Mouse (Mus musculus): ENCODE measurements around the gene Alg13. TPM values are rescaled to one million over a fixed set of nuclear protein-coding genes. Genes with fewer than 3 reads are reported as not detected.

Alg13 gene
- 1 to 10 TPM; 5.2 to 7.0 TPM for total RNA-seq (2021)
- long read RNA-seq, experiment 1, partial matches to known transcripts, result 1 of 2 reads
- long read RNA-seq, experiment 1, other reads (novel, unspliced or antisense), result 0 of 2 reads
- long read RNA-seq, experiment 2, partial matches to known transcripts, result 0 of 3 reads
- long read RNA-seq, experiment 2, other reads (novel, unspliced or antisense), result 0 of 3 reads

DNA sequence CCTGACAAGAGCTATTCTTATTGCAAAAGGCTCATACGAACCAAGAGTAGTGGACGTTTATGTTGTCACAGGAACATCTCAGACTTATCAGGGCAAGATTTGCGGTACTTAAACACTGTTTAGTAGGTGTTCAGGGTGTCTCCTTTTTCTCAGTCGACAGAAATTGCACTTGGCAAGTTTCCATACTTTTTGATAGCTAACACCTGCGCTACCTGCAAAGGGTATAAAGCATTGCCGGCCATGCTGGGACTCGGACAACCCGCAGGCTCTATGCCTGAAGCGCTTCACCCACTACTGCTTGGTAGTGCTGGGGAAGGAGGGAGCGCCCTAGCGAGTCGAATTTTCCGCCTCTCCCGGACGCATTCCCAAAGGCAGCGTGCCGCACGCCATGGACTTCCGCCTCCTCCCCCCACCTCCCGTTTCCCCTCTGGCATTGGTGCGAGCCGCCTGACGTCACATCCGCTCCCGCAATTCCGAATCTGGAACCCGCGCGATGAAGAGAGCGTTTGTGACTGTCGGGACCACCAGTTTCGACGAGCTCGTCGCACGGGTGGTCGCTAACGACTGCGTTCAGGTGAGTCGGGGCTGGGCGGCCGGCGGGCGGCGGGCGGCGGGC lies at the start of gene Alg13:
Alg13 (plus strand) TSS at position 257 of the 616 bp plus-strand sequence.
- DNase-seq, result peak; percentile 77 to 81
- intact Hi-C loops (cut with DNase I), result loop anchor here (10.0 kb wide), 1 partner anchor 1187 kb away; the partner anchor contains the start of gene Amot

DNA sequence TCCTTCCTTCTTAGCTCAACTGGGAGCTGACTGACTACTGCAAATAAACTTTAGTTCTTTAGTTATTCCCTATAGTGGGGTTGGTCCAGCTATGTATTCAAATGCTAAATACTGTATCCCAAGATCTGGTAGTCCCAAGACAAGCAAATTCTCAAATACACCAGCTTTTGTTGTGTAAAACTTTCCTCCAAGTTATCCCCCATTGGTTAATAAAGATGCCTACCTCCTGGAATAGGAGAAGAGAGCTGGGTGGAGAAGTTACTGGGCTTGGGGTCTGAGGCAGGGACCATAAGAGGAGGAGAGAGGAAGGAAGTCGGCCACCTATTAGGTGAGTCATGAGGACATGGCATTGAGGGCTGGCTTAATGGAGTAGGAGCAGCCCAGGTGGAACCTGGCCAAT lies 49.0 kb upstream of the Alg13 start:
- DNase-seq, result no peak
- intact Hi-C loops (cut with DNase I), result no loop called here

DNA sequence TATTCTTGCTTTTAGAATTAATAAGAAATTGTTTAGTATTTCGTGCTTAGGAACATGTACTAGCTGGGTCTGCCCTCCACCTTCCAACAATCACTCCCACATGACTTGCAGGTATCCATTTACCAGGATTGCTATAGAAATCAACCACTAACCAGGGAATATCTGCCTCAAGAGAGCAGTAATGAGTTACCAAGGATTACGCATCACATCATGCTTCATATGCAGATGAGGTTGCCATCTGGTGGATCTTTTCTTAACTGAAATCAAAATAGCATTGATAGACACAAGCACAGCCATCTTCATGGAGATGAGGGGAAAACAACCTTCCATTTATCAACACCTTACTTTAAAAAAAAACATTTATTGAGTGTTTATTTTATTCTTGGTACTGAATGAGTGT lies 16.1 kb upstream of the Alg13 start:
- no peak for DNase-seq
- intact Hi-C loops (cut with DNase I), result no loop called here

DNA sequence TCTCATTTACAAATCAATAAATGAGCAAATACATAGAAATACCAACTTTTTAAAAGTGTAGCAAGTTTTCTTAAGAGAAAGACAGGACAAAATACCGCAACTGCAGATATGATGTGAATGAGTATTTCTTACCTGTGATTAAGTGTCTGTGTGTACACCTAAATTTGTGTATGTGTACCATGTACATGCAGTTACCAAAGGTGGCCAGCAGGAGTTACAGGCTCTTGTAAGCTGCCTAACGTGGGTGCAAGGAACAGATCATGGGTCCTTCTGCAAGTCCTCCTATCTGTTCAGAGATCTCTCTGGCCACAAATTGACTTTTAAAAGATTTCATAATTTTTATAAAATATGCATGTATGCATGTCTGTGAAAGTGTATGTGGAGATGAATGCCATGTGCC lies 11.9 kb upstream of the Alg13 start:
- DNase-seq, result no peak
- intact Hi-C loops (cut with DNase I), result no loop called here

DNA sequence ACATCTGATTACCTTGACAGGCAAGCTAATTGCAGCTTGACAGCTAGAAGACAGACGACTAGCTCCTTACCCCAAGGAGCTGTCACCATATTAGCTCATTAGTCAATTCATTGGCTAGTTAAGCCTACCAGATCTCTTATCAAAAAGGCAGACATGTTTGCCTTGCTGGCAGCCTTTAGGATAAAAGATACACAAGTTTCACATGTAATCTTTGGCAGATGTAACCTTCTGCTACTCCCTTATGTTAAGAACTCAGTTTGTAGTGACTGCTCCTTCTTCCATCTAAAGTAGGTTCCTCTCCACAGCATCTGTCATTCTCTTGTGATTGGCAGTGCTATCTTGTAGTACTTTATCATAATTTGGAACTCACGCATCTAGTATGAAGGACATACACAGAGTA lies 3.6 kb upstream of the Alg13 start:
- no peak for DNase-seq
- intact Hi-C loops (cut with DNase I), result loop anchor here (10.0 kb wide), 1 partner anchor 1191 kb away; the partner anchor contains the start of gene Amot

DNA sequence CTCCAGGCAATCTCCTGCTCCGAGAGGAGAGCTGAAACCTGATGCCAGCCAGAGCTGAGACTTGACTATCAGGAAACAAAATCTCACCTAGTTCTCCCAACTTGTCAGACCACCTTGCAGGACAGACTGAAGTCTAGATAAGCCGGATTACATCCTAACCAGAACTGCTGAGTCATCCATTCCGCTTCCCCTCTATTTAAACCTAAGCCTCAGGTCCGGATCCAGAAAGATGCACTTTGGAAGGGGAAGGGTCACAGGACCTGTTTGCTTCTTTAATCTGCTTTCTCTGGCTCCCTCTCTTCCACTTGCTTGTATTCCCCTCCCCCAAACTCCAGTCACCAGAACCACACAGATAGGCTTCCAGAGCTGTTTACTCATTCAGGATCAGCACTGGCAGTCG lies 2.6 kb upstream of the Alg13 start:
- intact Hi-C loops (cut with DNase I), result loop anchor here (10.0 kb wide), 1 partner anchor 1190 kb away; the partner anchor contains the start of gene Amot
- no peak for DNase-seq

DNA sequence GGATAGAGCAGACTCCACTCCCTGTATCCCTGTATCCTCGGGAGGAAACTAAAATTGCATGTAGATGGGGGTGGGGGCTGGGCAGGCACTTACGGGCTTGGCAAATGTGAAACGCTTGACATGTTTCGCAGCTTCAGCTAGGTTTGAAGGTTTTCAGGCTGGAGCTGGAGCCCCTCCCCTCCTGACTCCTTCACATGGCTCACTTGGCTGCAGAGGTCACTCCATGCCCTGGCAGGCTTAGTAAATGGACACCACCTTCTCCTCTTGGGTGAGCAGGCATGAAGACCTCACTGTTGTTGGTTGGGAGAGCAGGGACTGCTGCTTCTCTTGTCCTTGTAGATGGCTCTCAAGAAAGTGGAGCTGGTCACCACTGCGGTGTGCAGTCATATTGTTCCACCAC lies 1.6 kb upstream of the Alg13 start:
- DNase-seq, result no peak
- intact Hi-C loops (cut with DNase I), result loop anchor here (10.0 kb wide), 1 partner anchor 1189 kb away; the partner anchor contains the start of gene Amot

DNA sequence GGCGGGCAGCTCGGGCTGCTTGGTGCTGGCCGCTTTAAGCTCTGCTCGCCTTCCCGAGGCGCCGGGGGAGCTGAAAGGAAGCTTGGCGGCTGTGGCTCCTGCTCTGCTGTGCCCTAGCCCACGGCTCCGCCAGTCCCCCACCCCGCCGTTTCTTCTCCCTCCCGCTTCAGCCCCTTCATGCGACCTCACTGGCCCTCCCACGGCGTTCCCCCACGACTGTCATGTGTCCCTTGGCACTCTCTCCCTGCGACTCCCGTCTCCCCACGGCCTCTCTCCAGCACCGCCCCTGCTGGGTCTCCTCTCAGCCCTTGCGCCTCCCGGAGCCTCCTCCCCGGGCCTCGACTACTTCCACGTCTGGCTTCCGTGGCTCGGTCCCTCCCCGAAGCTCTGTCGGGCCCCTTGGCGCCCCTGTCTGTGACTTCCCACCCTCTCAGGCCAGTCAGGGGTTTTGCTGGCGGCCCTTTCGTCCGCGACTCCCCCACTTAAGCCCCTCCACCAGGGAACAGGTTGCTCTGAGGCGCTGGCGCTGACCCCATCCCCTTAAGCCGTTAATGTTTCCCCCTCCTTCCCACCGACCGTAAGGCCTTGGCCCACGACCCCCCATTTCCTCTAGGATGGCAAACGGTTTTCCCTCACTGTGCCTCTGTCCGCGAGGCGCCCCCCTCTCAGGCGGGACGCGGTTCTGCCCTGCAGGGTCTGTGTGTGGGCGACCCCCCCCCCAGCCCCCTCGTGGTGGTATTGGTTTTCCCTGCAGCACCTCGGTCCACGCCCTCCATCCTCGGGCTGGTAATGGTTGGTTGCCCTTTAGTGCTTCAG lies 768 bp downstream of the Alg13 start:
- peak; percentile 19 to 26 for DNase-seq
- intact Hi-C loops (cut with DNase I), result loop anchor here (10.0 kb wide), 1 partner anchor 1186 kb away; the partner anchor contains the start of gene Amot

DNA sequence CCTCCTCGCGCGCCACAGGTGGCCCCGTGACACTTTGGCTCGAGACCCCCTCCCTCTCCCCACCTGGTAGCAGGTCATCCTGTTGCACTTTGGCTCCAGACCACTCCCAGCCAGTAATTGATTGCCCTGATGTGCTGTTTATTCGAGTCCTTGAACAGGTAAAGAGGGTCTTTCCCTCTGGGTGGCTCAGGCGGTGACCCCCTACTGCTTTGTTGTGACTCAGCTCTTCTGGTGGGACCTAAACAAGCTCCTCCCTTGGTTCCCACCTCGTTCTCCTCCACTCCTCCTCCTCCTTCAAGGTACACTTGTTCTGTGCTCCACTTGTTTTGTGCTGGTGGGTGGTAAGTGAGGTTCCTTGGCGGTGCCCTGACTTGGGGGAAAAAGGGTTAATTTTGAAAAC lies 1.8 kb downstream of the Alg13 start:
- DNase-seq, result no peak
- intact Hi-C loops (cut with DNase I), result loop anchor here (10.0 kb wide), 1 partner anchor 1185 kb away; the partner anchor contains the start of gene Amot

DNA sequence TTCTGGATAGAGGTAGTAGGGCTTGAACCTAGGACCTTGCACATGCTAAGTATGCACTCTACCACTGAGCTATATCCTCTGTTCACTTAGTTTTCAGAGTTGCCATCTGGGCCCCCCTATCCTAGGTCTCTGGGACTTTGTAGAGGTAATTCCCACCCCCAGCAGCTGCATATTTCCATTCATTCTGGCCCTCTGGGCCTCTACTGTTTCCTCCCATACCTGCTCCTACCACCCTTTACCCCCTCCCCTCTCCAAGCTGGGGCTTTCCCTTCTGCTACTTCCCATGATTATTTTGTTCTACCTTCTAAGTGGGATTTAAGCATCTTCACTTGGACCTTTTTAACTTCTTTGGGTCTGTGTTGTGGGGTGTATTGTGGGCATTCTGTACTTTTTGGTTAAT lies 7.8 kb downstream of the Alg13 start:
- no peak for DNase-seq
- intact Hi-C loops (cut with DNase I), result no loop called here

DNA sequence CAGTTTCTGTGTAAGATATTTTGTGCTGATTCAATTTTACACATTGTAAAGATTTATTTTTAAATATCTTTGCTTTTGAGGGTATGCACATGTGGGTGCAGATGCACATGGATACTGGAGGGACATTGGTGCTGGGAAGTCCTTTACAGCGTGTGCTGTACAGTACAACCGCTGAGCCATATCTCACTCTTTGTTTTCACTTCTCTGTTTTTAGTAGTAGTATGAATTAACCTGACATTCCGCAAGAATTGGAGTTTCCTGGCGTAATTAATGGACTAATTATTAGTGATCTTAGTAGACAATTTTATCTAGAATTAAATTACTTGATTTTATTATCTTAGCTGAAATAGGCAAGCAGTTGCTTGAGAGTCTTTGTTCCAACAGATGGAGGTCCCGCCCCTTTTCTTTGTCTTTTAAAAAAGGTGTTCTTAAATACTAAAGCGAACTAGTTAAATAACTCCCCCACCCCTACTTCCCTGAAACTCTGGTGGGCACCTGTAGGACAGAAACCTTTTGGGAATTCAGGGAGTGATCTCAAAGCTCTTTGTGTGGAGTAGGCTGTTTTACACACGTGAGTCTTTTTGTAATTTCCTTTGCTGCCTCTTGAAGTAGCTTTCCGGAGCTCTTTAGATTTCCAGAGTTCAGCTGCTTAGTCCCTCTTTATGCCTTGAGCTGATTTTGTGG lies 17.9 kb downstream of the Alg13 start:
- intact Hi-C loops (cut with DNase I), result no loop called here

DNA sequence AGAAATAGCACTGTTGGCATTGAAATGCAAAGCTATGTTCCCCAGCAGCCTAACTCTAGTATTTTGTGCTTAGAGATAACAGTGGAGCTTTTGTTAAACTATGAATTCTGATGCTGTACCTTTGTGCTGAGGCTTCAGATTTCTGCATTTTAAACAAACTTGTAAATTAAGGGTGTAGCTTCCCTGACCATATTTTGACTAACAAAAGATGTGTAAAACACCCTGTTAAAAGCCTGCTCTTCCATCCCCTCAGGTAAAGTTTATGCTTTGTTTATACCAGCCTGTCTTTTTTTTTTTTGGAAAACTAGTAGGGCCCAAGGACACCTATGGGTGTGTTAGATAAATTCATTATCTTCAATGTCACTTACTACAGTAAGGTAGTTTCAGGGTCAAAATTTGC lies 20.3 kb downstream of the Alg13 start:
- intact Hi-C loops (cut with DNase I), result no loop called here
- no peak for DNase-seq

More for the DNA sequence above, 17.9 kb downstream of the Alg13 start:
- DNase-seq, result no peak

DNA sequence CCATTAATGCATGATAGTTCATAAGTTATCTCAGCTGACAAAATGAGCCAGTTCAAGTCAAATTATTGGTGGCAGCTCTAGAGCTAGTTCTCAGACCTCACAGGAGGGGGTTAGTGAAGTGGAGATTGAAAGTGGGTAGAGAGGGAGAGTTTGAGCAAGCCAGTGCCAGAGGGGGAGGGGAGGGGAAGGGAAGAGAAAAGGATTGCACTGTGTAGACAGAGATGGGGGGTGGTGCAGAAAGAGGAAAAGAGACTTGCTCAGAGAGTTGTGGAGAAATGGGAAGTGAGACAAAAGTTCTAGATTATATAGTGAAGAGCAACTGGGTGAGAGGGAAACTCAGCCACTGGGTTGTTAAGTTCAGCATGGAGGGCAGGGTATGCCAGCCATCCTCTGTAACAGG lies 20.8 kb downstream of the Alg13 start:
- intact Hi-C loops (cut with DNase I), result no loop called here

DNA sequence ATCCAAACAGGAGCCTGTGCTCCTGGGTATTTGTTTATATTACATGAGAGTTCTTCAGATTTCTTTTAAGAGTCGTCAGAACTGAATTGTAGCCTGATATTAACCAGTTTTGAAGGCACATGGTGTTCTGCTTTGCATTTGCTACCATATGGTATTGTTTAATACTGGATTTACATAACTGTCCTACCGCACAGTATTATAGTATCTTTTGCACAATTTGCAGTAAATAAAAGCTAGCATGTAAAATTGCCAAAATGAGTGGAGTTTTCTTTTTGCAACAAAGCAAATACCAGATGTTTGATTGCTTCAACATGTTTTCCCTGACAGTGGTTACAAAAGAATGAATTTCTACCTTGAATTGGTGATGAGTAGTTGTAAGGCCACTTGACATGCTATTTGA lies 56.6 kb downstream of the Alg13 start:
- intact Hi-C loops (cut with DNase I), result no loop called here
- DNase-seq, result no peak

More for the DNA sequence above, 20.8 kb downstream of the Alg13 start:
- no peak for DNase-seq

DNA sequence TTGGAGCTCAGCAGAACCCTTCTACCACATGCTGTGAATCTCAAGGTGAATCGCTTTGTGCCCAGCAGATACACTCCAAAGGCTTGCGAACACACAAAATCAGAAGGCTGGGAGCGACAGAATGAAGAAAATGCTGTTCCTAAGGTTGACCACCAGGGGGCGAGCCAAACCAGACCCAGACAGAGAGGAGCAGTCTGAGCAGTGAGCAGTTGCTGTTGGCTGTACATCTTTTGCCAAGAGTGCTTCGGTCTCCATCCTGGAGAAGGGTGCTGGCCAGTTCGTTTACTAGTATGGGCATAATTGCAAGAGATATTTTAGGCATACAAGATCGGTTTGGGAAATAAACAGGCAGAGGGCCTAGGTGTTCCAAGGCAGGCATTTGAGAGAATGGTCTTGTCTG lies 85.9 kb downstream of the Alg13 start:
- intact Hi-C loops (cut with DNase I), result loop anchor here (2.0 to 5.0 kb wide), 3 partner anchors 241 to 1264 kb away; no protein-coding TSS in a partner anchor
- peak; percentile 35 to 56 for DNase-seq

DNA sequence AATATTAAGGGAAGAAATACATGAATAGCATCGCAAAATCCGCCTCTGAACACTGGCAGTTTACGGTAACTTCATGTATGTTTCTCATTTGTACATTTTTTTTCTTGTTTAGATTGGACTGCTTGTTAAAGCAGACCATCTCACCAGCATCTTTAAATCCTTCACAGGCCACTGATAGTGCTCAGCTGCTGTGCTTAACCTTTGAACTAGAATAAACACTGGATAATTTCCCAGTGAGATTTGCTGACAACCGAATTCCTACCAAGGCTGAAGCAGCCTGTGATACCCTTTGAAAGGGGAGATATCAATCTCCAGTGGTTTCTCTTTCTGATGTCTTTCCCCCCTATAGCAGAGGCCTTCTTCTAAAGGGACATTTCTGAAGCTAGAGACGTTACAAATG lies 90.4 kb downstream of the Alg13 start:
- DNase-seq, result no peak
- intact Hi-C loops (cut with DNase I), result no loop called here

DNA sequence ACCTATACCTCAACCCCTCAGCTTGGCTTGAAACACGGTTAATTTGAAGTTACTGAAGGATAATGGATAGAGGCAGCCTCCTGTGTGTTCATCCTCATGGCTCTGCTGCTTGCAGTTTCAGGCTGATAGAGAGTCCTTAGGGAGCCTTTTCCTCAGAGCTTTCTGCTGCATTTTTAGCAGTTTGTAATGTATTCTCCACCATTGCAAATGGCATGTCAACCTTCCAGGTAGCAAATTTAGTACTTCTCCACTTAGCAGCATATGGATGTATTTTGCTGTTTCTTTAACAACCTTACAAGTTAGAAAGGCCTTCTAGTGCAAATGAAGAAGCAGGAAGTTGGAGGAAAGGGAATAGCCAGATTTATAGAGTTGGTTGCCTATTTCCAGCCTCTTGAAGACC lies 102.7 kb downstream of the Alg13 start:
- intact Hi-C loops (cut with DNase I), result no loop called here
- no peak for DNase-seq

DNA sequence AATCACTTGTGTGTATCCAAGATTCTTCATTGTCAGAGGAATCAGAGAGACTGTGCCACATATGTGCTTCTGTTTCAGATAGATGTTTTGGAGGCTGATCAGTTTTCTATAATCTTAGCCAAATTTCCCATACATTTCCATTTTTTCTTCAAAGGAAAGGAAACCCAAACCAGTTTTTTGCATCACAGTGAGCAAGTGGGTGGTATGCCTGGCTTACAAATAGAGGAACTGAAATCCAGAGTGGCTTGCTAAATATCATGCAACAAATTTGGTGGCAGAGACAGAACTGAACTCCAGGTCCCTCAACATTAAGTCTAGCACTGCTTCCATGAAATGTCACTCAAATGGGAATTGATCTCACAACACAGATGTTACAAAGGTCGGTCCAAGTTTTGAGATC lies 103.5 kb downstream of the Alg13 start:
- intact Hi-C loops (cut with DNase I), result no loop called here
- no peak for DNase-seq

DNA sequence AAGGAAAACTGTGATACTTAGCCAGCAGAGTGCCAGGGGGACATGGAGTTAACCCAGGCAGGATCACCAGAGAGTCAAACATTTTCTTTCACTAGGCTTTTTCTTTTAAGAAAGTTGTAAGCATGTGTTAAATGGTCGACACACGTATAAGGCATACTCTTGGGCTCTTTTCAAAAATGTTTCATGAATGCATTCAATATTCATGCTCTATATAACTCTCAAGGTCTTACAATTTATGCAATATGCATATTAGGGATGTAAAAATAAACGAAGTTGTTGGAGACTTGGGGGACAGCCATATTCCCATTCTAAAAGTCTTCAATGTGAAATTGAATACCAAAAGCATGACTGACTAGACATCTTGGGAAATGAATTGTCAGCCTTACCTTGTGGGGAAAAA lies 106.2 kb downstream of the Alg13 start:
- DNase-seq, result no peak
- intact Hi-C loops (cut with DNase I), result no loop called here

Data from heart, postnatal 14 days (tissue).